Mouse (Mus musculus): ENCODE measurements around the gene Cd24a.

The Cd24a gene

DNA sequence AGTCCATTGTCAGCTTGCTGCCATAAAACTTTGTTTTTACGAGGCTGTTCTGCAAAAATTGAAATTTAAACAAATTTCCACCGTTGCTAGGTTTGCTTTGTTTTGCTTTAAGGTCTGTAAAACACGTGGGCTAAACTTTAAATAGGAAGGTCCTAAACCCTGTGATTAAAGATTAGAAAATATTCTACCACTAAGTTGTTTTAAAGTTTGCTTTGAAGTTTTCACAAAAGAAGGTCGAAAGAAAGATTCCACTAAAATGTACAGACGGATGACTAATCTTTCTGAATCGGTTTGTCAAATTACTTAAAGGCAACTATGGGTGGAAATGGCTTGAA lies at the start of gene Cd24a:
Cd24a (plus strand) TSS at position 288 of the 335 bp plus-strand sequence.
- DNase-seq, result no peak

DNA sequence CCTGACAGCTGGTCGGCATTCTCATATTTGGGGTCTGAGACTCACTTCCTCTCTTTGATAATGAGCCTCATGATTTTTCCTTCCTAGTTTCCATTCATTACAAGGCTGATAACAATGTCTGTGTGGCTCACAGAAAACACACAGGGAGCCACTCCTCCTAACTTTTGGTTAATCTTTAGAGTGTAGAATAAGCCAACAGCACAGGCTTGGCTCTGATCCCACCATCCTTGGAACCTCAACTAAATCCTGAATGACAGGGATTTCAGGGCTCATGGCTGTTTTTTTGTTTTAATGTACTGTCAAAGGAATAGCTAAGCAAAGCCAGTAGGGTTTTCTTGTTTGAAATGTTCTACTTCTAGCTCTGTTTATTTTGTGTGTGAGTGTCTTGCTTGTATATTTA lies 43.7 kb upstream of the Cd24a start:
- no peak for DNase-seq

DNA sequence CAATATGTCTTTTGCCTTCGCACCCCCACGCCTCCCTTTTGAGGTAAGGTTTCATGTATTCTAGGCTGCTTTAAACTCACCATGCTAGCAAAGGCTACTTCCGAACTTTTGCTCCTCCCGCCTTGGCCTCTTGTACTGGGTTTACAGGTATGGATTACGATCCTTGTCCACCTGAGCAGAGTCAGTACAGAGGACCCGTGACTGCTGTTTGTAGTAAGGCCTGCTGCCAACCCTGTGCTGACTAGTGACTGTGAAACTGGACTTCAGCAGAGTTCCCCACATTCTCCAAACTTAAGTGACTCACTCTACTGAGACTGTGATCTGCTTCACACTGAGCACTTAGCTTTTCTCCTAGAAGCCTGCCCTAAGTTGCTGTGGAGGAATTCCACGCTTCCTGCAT lies 40.4 kb upstream of the Cd24a start:
- no peak for DNase-seq

DNA sequence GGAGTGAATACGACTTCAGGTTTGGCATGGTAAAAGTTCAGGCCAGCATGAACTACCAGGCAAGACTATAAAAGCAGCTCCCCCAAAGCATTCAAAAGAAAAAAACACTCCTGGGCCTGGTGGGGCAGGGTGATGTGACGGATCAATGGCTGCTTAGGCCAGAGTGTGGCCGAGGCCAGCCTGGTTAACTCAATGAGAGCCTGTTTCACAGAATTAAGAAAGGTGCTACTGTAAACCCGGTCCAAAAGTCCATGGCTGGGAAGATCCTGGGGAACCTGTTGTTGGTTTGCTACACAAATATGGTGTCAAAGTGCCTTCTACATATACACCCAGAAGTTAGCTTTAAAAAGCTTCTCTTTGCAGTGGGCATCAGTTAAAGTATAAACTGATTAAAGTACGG lies 39.3 kb upstream of the Cd24a start:
- DNase-seq, result no peak

DNA sequence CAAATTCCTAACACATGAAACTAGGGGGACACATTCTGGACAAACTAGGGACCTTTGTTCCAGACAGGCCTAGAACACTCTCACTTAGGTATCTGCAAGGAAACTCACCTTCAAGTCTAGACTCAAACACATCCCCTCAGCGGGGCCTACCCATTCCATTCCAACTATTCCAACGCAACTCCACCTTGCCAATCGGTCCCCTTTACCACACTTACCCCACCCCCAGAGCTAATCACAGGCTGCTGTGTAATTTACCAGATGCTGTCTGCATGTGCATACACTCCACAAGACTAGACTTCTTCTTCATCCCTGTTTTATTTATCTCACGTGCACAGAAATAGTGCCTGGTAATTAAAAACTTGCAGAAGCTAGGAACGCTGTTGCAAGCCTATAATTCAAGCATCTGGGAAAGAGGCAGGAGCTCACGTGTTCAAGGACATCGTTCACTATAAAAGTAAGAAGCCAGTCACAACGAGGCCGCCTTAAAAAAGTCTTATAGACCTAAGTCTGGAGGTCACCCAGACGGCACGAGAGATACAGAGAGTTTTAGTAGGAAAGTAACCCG lies 38.3 kb upstream of the Cd24a start:
- no peak for DNase-seq

DNA sequence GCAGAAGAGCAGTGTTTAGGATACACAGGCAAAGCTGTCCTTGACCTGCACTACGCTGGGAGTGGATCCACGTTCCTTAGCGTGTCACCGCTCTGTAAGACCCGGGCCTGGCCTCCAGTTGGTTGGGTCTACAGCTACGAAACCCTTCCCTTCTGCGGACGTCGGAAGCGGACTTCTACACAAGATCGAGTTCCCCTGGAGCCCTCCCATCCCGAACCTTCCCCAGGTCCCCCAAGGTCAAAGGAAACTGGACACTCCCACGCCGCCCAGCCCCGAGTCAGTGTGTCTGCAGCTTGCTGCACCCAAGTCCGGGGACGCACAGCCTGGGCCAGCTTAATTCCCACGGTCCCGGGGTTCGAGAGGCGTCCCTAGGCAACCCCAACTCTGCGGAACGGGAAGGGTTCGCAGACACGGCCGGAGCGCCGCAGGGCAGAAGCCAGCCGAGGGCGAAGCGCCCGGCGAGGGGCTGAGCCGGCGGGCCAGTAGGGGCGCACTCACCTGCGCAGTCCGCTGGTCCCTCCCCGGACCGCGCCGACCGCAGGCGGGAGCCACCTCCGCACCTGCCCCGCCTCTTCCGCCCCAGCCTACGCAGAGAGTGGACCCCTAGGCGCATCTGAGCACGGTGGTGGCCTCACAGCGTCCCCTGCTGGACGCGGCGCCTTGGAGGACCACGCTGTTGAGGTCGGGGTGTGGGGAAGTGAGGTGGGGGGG lies 37.5 kb upstream of the Cd24a start, which contains the start of gene 1700021F05Rik:
1700021F05Rik (minus strand) TSS at position 553 of the 711 bp plus-strand sequence.
- DNase-seq, result peak; percentile 94

DNA sequence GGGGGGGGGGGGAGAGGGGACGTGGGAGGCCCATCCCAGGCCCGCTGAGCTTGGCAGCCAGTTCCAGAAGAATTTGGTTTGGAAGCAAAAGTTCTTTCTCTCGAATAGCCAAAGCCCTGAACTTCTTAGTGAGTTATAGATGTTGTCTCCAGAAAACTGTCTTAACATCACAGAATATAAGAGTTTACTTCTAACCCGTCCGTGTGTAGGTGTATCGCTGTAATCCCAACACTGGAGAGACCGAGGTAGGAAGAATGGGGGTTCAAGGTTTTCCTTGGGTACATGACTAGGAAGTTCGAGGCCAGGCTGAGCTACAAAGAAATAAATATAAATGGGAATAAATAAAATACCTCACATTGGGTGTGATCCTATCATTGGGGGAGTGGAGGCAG lies 36.9 kb upstream of the Cd24a start:
- DNase-seq, result no peak

DNA sequence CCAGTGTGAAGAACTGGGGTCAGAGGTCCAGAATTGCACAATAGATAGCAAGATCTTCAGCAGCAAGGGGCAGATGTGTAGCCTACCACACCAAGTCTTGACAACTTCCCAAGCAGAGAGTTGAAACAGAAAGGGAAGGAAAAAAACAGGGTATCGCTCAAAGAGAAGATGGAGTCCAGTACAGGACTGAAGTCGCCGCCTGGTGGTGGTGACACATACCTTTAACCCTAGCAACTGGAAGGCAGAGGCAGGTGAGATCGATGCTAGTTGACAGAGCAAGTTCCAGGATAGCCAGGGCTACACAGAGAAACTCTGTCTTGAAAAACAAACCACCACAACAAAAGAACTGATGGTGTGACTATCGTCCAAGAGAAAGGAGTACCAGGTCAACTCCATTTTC lies 28.7 kb upstream of the Cd24a start:
- no peak for DNase-seq

DNA sequence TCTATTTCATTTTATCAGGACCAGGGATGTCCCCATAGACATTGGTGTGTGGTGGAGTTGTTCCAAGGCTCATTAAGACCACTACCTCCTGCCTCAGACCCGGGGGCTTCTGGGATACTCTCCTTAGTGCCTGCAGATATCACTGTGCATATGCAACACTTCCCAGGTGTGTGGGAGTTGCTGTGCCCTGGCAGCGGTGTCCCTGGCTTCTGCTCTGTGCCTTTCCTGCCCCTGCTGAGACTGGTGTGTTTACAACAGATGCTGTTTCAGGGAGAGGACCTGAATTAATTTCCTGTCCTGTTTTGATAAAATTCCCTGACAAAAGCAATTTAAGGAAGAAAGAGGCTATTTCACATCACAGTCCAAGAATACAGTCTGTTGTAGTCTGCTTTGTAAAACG lies 27.2 kb upstream of the Cd24a start:
- DNase-seq, result no peak

DNA sequence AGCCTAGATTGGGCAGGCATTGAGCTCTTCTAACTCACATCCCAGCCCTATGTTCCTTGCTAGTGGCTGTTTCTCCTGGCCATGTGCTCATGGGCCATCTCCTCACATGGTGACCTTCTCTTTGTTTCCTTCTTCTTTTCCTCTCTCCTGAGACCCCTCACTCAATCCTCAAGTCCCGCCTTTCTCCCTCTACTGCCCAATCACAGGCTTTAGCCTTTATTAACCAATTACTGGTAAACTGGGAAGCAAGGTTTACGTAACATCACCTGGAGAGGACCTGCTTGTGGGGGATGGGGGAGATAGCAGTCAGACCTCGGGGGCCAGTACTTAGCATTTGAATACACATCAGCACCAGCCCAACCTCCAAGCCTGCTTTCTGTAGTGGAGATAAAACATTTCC lies 26.7 kb upstream of the Cd24a start:
- no peak for DNase-seq

DNA sequence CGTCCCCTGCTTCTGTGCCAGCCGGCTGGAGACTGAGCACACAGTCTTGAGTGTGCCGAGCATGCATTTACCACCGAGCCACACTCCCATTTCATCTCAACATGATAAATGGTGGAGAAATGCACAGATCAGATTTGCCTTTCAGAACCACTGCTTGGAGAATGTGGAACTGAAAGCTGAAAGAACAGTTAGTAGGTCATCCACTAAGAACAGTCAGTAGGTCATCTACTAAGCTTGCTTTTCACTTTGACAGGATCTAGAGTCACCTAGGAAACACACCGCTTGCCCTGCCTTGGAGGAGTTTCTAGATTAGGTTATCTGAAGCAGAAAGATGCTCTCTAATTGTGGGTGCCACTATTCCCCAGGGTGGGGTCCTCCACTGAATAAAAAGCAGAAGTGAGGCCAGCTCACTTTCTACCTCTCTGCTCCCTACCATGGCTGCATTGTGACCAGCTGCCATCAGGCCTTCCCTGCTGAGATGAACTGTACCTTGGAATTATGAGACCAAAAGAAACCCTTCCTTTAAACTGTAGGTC lies 20.4 kb upstream of the Cd24a start:
- no peak for DNase-seq

DNA sequence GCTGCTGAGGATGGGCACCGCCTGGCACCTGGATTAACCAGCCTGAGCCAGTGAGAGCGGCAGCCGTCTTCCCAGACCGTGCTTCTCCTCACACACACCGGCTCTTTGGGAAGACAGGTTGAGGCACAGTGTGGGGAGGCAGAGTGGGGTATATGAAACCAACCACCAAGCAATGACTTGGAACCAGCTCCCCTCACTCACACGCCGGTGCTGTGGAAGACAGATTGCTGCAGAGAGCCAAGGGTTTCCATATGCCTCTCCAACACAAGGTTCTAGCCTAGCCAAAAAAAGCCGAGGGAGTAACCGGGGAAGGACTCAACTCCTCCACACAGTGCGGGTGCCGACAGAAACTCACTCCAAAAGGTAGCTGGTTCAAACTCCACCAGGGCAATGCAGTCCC lies 18.8 kb upstream of the Cd24a start:
- DNase-seq, result no peak

DNA sequence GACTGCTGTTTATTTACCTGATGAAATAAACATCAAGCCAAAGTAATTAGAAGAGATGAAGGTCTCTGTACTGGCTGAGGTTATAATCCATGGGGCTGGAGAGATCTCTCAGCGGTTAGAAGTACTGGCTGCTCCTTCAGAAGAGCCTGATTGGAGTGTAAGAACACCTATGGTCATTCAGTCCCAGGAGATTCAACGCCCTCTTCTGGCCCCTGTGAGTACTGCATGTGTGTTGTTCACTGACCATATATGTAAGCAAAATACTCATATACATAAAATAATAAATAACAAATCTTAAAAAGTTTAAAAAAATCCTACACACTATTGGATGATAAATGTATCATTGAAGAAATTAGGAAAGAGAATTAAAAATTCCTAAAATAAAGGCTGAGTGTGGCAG lies 17.3 kb upstream of the Cd24a start:
- DNase-seq, result no peak

DNA sequence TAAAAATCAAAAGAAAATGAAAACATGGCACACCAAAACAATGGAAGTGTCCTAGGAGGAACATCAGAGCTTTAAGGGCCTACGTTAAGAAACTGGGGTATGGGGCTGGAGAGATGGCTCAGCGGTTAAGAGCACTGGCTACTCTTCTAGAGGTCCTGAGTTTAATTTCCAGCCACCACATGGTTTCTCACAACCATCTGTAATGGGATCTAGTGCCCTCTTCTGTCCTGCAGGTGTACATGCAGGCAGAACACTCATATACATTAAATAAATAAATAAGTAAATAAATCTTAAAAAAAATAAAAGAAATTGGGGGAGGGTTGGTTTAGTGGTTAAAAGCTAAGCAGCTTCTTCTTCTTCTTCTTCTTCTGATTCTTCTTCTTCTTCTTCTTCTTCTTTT lies 16.8 kb upstream of the Cd24a start:
- DNase-seq, result no peak

DNA sequence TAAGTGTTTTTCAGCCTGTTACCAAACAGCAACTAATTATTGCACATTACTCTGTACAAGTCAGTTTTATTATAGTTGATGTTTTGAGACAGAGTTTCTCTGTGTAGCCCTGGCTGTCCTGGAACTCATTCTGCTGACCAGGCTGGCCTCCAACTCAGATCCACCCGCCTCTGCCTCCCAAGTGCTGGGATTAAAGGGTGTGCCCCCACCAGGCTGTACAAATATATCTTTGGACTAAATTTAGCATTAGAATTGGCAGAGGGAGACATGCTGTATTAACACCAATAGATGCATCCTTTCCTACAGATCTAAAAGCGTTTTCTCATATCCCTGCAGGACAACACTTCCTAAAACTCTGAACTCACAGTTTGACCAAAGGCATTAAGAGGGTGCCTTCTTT lies 3.7 kb upstream of the Cd24a start:
- DNase-seq, result no peak

DNA sequence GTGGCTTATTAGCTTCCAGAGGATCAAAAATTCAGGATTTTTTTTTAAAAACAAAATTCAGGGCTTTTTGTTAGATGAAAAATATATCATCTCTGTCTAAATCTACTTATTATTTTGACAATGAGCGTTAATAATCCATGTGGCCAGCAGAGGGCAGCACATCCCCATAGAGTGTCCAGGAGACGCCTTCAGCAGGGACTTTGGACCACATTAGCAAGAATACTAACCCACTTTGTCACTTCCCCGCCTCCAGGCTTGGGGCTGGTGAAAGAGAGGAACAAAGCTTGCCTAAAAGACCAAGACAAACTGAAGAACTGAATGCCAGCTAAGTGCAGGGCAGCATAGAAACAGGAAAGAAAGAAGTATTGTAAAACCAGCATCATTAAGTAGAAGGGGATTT lies 3.1 kb upstream of the Cd24a start:
- peak; percentile 73 for DNase-seq

DNA sequence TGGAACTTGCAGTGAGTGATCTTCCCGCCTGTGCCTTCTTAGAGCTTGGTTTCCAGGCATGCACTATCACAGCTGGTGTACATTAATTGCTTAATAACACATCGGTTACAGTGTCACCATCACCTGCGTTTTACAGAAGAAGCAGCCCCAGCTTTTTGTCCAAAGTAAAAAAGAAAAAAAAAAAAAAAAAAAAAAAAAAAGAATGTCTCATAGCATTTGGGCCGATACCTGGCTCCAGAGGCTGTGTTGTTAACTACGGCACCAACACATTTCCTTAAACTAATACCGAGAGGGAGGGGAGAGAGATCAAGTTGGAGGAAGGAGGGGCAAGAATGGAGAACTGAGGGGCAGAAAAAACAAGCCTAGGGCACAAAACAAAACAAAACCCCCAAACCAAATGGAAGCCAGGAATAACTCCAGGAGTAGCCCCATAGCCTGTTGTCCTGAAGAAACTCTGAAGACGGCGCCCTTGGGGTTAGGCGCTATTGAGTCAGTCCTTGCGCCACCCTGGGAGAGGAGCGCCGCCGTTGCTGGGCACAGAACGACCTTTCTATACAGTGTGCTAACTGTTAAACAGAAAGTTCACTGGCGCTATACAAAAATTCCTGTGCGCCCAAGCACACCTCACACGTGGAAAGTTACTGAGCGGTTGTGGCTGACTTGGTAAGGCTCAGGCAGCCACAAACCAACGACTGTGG lies 636 bp upstream of the Cd24a start:
- no peak for DNase-seq

DNA sequence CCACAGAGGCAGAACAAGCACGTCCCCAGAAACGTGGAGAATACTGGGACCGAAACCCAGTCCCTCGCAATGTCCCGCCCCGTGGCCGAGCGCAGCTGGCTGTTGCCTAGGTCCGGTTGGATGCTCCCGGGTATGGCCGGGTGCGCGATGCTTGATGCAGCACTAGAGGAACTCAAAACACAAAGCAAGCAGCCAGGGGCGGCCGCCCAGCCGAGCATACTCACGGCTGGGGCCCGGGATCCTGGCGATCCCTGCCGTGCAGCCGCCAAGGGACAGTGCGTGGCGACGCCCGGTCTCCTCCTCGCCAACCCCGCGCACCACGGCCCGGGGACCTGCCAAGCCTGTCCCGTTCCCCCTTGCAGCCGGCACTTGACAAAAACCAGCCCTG lies 276 bp downstream of the Cd24a start:
- DNase-seq, result no peak

DNA sequence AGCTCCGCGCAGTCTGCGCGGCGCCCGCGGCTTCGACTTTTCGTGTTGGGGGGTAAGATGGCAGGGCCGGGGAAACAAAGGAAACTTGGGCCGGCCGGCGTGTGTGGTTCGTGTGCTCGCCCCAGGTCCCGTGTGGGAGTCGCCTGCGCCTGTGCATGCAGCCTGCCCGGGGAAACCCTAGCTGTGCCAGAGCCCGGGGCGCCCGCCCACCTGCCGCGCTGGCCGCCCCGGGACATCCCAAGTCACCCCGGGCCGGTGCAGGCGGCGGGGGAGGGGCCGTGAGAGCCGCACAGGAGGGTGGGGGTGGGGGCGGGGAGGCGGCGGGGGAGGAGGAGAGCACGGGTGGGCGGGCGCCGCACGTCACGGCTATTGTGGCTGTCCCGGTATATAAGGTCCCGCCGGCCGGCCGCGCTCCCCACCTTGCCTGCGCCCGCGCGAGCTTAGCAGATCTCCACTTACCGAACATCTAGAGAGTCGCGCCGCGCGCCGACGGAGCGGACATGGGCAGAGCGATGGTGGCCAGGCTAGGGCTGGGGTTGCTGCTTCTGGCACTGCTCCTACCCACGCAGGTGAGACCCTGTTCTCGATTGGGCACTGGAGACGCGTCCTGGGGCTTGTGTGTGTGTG lies 783 bp downstream of the Cd24a start:
- no peak for DNase-seq

DNA sequence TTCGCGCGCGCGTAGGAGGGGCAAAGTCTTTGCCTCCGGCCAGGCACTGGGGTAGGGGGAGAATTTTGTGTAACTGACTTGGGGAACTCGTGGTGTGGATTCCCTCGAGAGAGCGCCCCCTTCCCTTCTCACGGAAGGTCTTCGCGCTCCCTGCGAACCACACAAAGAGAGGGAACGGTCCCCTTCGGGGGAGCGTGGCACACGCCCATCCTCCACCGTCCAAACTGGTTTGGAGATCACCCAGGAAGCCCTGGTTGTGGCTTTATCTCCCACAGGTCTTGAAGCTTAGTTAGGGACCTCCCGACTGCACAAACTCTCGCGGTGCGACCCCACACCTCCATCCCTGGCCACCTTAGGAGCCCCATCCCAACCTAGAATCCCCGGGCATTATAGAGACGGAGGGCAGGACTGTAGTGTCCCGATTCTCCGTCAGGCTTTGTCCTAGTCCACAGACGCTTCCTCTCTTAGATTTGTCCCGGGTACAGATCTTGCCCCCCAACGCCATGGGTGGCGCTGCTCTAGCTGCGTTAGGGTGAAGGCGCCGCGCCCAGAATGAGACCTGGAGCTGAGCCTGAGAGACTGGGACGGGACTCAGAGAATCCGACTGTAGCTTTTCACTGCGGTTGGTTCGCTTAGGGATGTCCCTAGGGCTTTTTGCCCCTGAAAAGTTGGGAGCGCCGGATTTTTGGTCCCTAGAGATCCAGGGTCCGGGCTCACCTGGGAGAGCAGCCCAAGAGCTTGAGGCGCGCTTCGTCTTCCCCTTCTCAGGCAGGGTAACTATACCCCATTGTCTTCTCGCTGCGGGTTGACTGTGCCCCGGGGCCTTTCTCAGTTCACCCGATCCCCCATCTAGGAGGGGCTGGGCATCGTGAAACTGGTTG lies 1.5 kb downstream of the Cd24a start:
- DNase-seq, result no peak

DNA sequence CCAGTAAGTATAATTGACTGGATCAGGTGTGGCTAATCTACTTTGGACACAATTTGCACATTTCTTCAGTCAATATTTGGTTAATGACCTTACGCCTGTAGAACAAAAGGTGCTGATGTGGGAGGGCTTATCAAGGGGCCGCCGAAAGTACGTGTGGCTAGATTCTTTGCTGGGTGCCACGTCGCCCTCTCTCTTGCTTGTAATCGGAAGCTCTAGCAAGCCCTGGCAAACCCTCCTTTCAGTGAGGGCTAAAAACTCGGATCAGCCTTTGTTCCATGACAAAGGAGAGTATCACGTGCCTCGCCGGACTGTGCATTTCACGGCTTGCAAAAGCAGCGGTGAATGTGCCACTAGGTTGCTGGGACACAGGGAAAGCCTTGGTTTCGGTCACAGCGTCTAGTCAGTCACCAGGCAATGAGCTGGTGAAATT lies 2.6 kb downstream of the Cd24a start:
- DNase-seq, result no peak

DNA sequence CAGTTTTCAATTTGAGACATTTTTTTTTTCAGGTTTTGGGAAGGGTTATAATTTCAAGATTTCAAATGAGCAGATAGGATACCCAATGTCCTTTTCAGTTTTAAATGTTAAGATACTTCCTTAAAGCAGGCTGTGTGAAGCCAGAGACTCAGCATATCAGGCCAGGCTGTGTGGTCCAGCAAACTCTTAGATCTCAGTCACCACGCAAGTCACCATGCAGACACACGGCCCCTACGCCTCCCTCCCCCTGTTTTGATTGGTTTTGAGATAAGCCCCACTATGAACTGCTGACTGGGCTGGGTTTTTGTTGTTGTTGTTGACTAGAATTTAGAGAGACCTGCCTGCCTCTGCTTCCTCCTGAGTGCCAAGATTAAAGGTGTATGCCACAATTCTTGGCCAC lies 3.2 kb downstream of the Cd24a start:
- no peak for DNase-seq

DNA sequence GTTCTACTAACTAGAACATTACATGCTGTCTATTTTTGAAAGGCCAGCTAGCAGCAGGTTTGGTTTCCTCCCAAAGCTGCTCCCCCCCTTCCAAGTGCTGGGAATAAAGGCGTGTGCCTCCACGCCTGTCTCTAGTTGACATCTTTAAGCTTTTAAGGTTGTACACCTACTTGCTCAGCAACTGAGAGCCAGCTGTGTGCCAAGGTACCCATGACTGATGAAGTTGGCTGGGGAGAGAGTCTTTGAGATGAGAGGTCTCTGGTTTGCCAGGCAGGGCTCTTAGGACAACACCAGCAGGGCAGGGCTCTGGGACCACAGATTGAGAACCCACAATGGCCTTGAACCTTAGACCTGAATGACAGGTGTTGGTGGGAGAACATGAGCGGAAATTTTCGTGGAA lies 6.5 kb downstream of the Cd24a start:
- no peak for DNase-seq
